In genomic region chr8:103880431-103881145, GRCm38 (mm10) we compare ENCODE assay signal across 12 mouse cellular contexts.
A peak's percentile ranks its signal among the peaks of the same experiment; 100 is the strongest.
DNase-seq lines count a peak whose midpoint lies in the region; ATAC-seq and TF ChIP-seq lines count a peak whose summit lies in the region.
"Had no signal": no experiment of that assay in that cellular context is flagged by ENCODE, and none has a peak within 500 bp of the region (broad histone marks: within the 10 kb centered on the region; RNA-seq: fewer than 3 reads in every experiment).

No protein-coding gene starts in this region.

- no peaks in the 10 kb centered on the region for H3K4me1 ChIP-seq in hindbrain, postnatal 0 days (ENCODE audit: insufficient read depth, low read length)
- H3K4me1 ChIP-seq in hindbrain, embryonic 12.5 days = no peaks in the 10 kb centered on the region
- H3K4me1 ChIP-seq: neural tube, embryonic 12.5 days had no signal

- no peaks in the 10 kb centered on the region for H3K9me3 ChIP-seq in hindbrain, postnatal 0 days (ENCODE audit: low read length)
- no peaks in the 10 kb centered on the region for H3K9me3 ChIP-seq in hindbrain, embryonic 12.5 days (replicated peaks)
- H3K9me3 ChIP-seq: neural tube, embryonic 12.5 days had no signal

- DNase-seq in adrenal gland, postnatal 10 days = peak; percentile 34
- no peak for DNase-seq in adrenal gland, postnatal 25 days
- DNase-seq in hindbrain, postnatal 0 days (ENCODE audit: low spot score) = peak; percentile 51
- peak; percentile 15 for DNase-seq in heart, postnatal 4 days
- peak; percentile 14 for DNase-seq in ovary, postnatal 10 days (ENCODE audit: low spot score)
- DNase-seq in layer of hippocampus, adult 9-11 months = no peak
- DNase-seq in layer of hippocampus, postnatal 36 days = no peak

- no peak overlapping the region for H3K9ac ChIP-seq in hindbrain, postnatal 0 days (replicated peaks; ENCODE audit: low read length)
- no peak overlapping the region for H3K9ac ChIP-seq in hindbrain, embryonic 12.5 days
- H3K9ac ChIP-seq: neural tube, embryonic 12.5 days had no signal

- H3K27ac ChIP-seq in hindbrain, postnatal 0 days = 0 out of 2 replicates have a peak overlapping the region, but pooled peaks have one; percentile 11
- H3K27ac ChIP-seq in hindbrain, embryonic 12.5 days = no peak overlapping the region
- H3K27ac ChIP-seq: neural tube, embryonic 12.5 days had no signal

- H3K36me3 ChIP-seq in hindbrain, postnatal 0 days (ENCODE audit: insufficient read depth, low read length) = no peaks in the 10 kb centered on the region
- no peaks in the 10 kb centered on the region for H3K36me3 ChIP-seq in hindbrain, embryonic 12.5 days
- H3K36me3 ChIP-seq: neural tube, embryonic 12.5 days had no signal

- H3K4me2 ChIP-seq in hindbrain, postnatal 0 days (ENCODE audit: low read depth, low read length) = no peak overlapping the region
- no peak overlapping the region for H3K4me2 ChIP-seq in hindbrain, embryonic 12.5 days (replicated peaks)
- H3K4me2 ChIP-seq: midbrain, embryonic 11.5 days; neural tube, embryonic 12.5 days had no signal

- 70% methylated on average over 14 of the region's 14 CpGs for WGBS in hindbrain, postnatal 0 days
- WGBS in hindbrain, embryonic 12.5 days = 89% methylated on average over 14 of the region's 14 CpGs

- no peak overlapping the region for H3K4me3 ChIP-seq in hindbrain, postnatal 0 days (ENCODE audit: low read length)
- H3K4me3 ChIP-seq in hindbrain, embryonic 12.5 days = no peak overlapping the region
- H3K4me3 ChIP-seq: neural tube, embryonic 12.5 days had no signal

- no peak for TF ChIP-seq CTCF in hindbrain, postnatal 0 days (IDR thresholded peaks at IDR 0.05; ENCODE audit: low read depth)

- peak; percentile 32; the same call in 1 of the 2 replicates for ATAC-seq in hindbrain, postnatal 0 days
- ATAC-seq in hindbrain, embryonic 12.5 days (ENCODE audit: low FRiP score) = no peak
- ATAC-seq: activated CD4-positive, CD25-positive, alpha-beta regulatory T cell, adult 4 months; intestine, postnatal 0 days had no signal

- H3K27me3 ChIP-seq in hindbrain, postnatal 0 days (ENCODE audit: insufficient read depth, low read length) = no peaks in the 10 kb centered on the region
- H3K27me3 ChIP-seq in hindbrain, embryonic 12.5 days = no peaks in the 10 kb centered on the region
- H3K27me3 ChIP-seq: neural tube, embryonic 12.5 days had no signal

Comparison
In these comparisons a context has a peak if more than half of its experiments do, and no peak if none do; other contexts are left out.
1. DNase-seq: peak in adrenal gland, postnatal 10 days (single experiment), hindbrain, postnatal 0 days (single experiment), heart, postnatal 4 days (single experiment) and ovary, postnatal 10 days (single experiment); none in adrenal gland, postnatal 25 days (single experiment), layer of hippocampus, adult 9-11 months (single experiment) and layer of hippocampus, postnatal 36 days (0 of 2).